Mouse (Mus musculus) ES-E14 (cell line): ENCODE results near the gene Gimap7. TPM values are rescaled to one million over a fixed set of nuclear protein-coding genes. Genes with fewer than 3 reads are reported as not detected.

Experiments used
- DNase-seq: peaks from one replicate; pipeline ENCODE4 v3.0.0-alpha.2; 2013; ENCODE audit warnings: low read depth, low spot score
- H3K27ac ChIP-seq: 2 replicates; pipeline ENCODE4 v1.5.1; 2012; ENCODE audit warnings: low read depth, mild to moderate bottlenecking, low read length, moderate library complexity, mixed read lengths; ENCODE audit not compliant: poor library complexity, insufficient read depth, severe bottlenecking
- H3K36me3 ChIP-seq: 2 replicates; pipeline ENCODE4 v1.6.1; 2012; ENCODE audit warnings: mild to moderate bottlenecking, low read length, moderate library complexity, mixed read lengths; ENCODE audit not compliant: control insufficient read depth, poor library complexity, insufficient read depth, severe bottlenecking
- H3K4me1 ChIP-seq, 2 experiments: fragments of 150-350 bp in 1 of 2; sonication (generic) in 1 of 2; 2 replicates each; pipeline ENCODE4 v1.6.1; 2012; ENCODE audit warnings: low read length in 2 of 2, mild to moderate bottlenecking in 1 of 2, mixed read lengths in 1 of 2; ENCODE audit not compliant: control insufficient read depth in 2 of 2, insufficient read depth in 2 of 2, poor library complexity in 1 of 2
- H3K4me3 ChIP-seq, 2 experiments: fragments of 150-350 bp in 1 of 2; sonication (generic) in 1 of 2; 2 replicates each; pipeline ENCODE4 v1.5.1; 2012; ENCODE audit warnings: low read length in 2 of 2, low read depth in 1 of 2, mild to moderate bottlenecking in 1 of 2, mixed read lengths in 1 of 2; ENCODE audit not compliant: insufficient read depth in 1 of 2, poor library complexity in 1 of 2, severe bottlenecking in 1 of 2
- H3K9ac ChIP-seq: 2 replicates; pipeline ENCODE4 v1.6.1; 2012; ENCODE audit warnings: low read depth, mild to moderate bottlenecking, low read length, mixed read lengths; ENCODE audit not compliant: poor library complexity, insufficient read depth, severe bottlenecking
- H3K9me3 ChIP-seq: fragments of 150-350 bp; sonication (generic); 2 replicates; pipeline ENCODE4 v1.6.1; 2012; ENCODE audit warnings: low read depth, mild to moderate bottlenecking, low read length; ENCODE audit not compliant: control insufficient read depth, insufficient read depth
- CHD2 ChIP-seq: IDR thresholded peaks from 2 replicates; pipeline ENCODE4 v1.6.1; 2014; ENCODE audit warnings: mild to moderate bottlenecking, low read depth, low read length, inconsistent platforms
- HCFC1 ChIP-seq: IDR thresholded peaks from 2 replicates; pipeline ENCODE4 v1.6.1; 2012; ENCODE audit warnings: low read length, inconsistent platforms, borderline replicate concordance; ENCODE audit not compliant: insufficient read depth
- MAFK ChIP-seq: IDR thresholded peaks from 2 replicates; pipeline ENCODE4 v1.6.1; 2014; ENCODE audit warnings: mild to moderate bottlenecking, low read depth, low read length, inconsistent platforms; ENCODE audit not compliant: insufficient read depth
- ZC3H11A ChIP-seq: IDR thresholded peaks from 2 replicates; pipeline ENCODE4 v1.6.1; 2012; ENCODE audit warnings: low read depth, mild to moderate bottlenecking, inconsistent platforms, low read length, borderline replicate concordance
- ZNF384 ChIP-seq: IDR thresholded peaks from 2 replicates; pipeline ENCODE4 v1.6.1; 2012; ENCODE audit warnings: low read depth, low read length, inconsistent platforms
- in situ Hi-C, 2 experiments: fragments of 600-800 bp; cut with MboI; formaldehyde crosslinking; loops; one replicate each; pipeline ENCODE4 v1.15.1; 2025; ENCODE audit warnings: low sequenced_read_pairs in 2 of 2, inconsistent platforms in 1 of 2; ENCODE audit not compliant: unreplicated experiment in 2 of 2
- total RNA-seq: library from RNA; depleted of rRNA; stranded (reverse); fragments of 300-350 nt; gene quantifications from 2 replicates; pipeline ENCODE4 v1.2.3, GENCODE M21; 2012; rRNA removed

The Gimap7 gene
- total RNA-seq, result not detected in 2 replicates

DNA sequence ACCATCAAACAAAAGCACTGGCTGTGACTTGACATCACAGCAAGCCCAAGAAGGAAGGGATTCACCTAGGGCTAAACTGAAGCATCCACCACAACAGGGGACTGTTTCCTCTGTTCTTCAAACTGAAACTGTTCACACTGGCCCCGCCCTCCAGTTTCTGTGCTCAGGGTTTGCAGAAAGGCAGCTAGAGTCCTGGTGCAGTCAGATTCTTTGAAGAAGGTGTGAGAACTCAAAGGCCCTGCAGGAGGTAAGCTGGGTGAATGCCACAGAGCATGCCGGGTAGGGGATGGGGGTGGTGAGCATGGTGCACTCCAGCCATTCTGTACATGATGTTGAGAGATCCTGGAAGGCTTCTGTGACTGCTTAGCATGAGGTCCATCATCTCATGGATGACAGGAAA lies at the start of gene Gimap7, which contains the start of gene Gm28053:
Gimap7 (plus strand) TSS at position 167 of the 400 bp plus-strand sequence.
Gm28053 (plus strand) TSS at position 153 of the 400 bp plus-strand sequence.
- H3K36me3 ChIP-seq, result no peaks in the 10 kb centered on the region
- H3K27ac ChIP-seq, result no peak within 1 kb of the TSS
- TF ChIP-seq ZC3H11A (no peak), HCFC1 (no peak), ZNF384 (no peak), MAFK (no peak), CHD2 (no peak)
- no peak within 1 kb of the TSS for H3K4me3 ChIP-seq
- no peak within 1 kb of the TSS for H3K9ac ChIP-seq
- in situ Hi-C loops, result no loop called here
- DNase-seq, result no peak
- H3K9me3 ChIP-seq, result no peaks in the 10 kb centered on the region
- no peaks in the 10 kb centered on the region for H3K4me1 ChIP-seq

DNA sequence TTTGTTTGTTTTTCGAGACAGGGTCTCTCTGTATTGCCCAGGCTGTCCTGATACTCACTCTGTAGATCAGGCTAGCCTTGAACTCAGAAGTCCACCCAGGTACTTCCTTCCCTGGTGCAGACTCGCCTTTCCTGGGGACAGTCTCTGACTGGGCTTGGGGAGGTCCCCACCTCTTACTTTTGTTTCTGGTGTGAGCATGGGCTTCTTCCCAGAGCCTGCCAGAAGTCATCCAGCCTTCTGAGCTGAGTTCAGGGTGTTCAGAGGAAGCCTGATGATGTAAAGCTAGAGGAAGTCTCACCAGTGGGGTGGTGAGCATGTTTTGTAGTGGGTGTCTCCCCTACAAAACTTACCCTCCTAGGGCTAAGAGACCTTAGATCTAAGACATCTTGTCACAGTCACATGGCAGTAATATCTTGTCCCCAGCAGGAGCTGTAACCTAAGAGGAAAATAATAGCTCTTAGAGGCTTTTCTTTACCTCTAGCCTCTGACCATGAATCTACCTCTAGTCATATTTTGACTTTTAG lies 48.9 kb upstream of the Gimap7 start:
- DNase-seq, result no peak
- in situ Hi-C loops, result no loop called here
- no peak overlapping the region for H3K9ac ChIP-seq
- H3K36me3 ChIP-seq, result no peaks in the 10 kb centered on the region
- H3K9me3 ChIP-seq, result no peaks in the 10 kb centered on the region
- TF ChIP-seq MAFK (no peak), HCFC1 (no peak)
- H3K27ac ChIP-seq, result no peak overlapping the region
- no peak overlapping the region for H3K4me3 ChIP-seq
- peaks cover 0 to 2% of the 10 kb centered on the region in 2 experiments; a peak in 1 of 4 replicates for H3K4me1 ChIP-seq

DNA sequence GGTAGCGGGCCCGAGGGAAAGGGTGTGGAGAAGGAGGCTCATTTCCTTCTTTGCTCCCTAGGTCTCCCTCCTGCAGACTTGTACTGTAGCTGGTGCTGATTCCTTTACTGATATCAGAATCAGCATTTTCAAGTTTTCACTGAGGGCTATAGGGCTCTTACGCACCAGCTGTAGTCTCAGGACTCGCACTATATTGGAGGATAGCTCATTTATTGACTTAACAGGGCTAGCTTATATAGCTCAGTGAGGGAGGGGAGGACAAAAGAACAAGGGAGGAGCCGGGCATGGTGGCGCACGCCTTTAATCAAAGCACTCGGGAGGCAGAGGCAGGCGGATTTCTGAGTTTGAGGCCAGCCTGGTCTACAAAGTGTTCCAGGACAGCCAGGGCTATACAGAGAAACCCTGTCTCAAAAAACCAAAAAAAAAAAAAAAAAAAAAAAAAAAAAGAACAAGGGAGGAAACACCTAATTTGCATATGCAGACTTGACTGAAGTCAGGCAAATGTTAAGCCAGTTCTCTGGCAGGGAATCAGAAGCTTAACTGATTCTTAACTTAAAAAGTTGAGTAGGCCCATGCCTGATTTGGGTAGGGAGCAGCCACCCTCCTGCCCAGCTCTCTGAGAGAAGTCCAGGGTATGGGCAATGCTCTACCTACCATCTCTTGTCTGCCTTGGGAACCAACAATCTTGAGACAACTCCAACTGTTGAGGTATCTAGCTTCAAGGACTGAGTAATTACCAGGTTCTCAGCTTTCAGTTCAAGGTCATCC lies 43.9 kb upstream of the Gimap7 start:
- Histone ChIP-seq H3K27ac (no peak overlapping the region), H3K4me1 (peaks cover 4 to 14% of the 10 kb centered on the region in 2 experiments), H3K4me3 (no peak overlapping the region), H3K9me3 (no peaks in the 10 kb centered on the region), H3K9ac (no peak overlapping the region), H3K36me3 (no peaks in the 10 kb centered on the region)
- TF ChIP-seq ZNF384 (peak; percentile 85), MAFK (no peak), ZC3H11A (no peak)
- peak; percentile 12 for DNase-seq
- in situ Hi-C loops, result no loop called here

DNA sequence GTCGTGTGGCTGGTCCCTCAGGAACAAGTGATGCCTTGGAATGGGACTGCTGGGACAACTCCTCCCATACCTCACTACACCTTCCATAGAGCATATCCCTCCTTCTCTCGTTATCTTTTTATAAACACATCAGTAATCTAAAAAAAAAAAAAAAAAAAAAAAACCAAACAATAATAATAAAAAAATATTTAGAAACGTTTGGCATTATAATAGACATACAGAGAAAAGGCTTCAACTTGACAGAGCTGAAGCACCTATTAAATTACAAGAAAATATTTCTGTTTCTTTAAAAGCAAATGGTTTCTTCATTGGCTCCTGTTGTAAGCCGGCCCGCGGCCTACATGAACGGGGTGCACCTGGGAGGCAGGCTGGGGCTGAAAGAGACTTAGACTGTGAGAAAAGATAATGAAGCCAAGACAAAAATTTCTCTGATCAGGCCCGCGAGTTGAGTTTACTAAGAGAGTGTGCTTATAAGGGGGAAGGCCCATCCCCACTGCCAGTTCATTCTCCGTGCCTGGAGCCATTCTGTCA lies 43.0 kb upstream of the Gimap7 start:
- peak overlapping the region; percentile 55 for H3K27ac ChIP-seq
- no peak for TF ChIP-seq HCFC1
- no peak for TF ChIP-seq MAFK
- no peak for TF ChIP-seq ZNF384
- no peak for TF ChIP-seq ZC3H11A
- no peak for TF ChIP-seq CHD2
- in situ Hi-C loops, result no loop called here
- no peaks in the 10 kb centered on the region for H3K36me3 ChIP-seq
- H3K4me1 ChIP-seq, result peaks cover 4 to 14% of the 10 kb centered on the region in 2 experiments
- no peaks in the 10 kb centered on the region for H3K9me3 ChIP-seq
- DNase-seq, result no peak
- peak overlapping the region in 1 of 2 experiments; percentile 69; a peak in 2 of 4 replicates for H3K4me3 ChIP-seq
- H3K9ac ChIP-seq, result no peak overlapping the region
